Mouse (Mus musculus): ENCODE results near the gene Scap. TPM values are rescaled to one million over a fixed set of nuclear protein-coding genes. Genes with fewer than 3 reads are reported as not detected.
A peak's percentile ranks its signal among the peaks of the same experiment; 100 is the strongest.
"Not testable (repeated sequence)": the region's sequence is repeated elsewhere in the genome, so short reads cannot be mapped to it uniquely, and the experiment has no call there.

Gene Scap
- total and polyA plus RNA-seq, 3 experiments: 17.5 to 33.1 (median 28.0) TPM

DNA sequence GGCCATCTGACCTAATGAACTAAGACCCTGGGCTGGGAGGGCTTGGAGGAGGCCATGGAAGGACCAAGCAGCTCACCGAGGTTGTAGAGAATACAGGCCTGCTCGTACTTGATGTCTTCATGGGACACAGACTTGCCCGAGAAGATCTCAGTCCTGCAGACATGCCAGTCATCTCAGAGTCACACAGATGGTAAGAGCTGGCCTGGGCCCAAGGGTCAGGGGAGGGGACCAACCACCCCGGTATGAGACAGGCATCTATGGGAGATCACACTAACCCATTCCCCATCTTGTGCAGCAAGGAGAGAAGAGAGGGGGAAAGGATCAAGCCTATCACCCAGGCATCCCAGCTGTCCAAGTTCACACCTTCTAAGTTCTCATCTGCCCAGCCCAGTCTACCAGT, 60.2 kb downstream of the Scap start:
- Histone ChIP-seq H3K4me3 (no peak overlapping the region), H3K79me2 (replicated peaks; ENCODE audit: control insufficient read depth, insufficient read depth, low read length) (no peaks in the 10 kb centered on the region), H3K27me3 (ENCODE audit: control insufficient read depth, insufficient read depth, low read length) (no peaks in the 10 kb centered on the region), H3K4me1 (ENCODE audit: control insufficient read depth, insufficient read depth, low read length) (no peaks in the 10 kb centered on the region), H3K36me3 (ENCODE audit: control insufficient read depth, insufficient read depth, low read length) (no peaks in the 10 kb centered on the region), H3K9ac (ENCODE audit: low read depth, low read length) (no peak overlapping the region), H3K27ac (no peak overlapping the region)
- WGBS: 78% methylated on average over 4 of the region's 4 CpGs
- no peak for DNase-seq
- TF ChIP-seq POLR2A (IDR thresholded peaks at IDR 0.05; ENCODE audit: insufficient read depth, low read depth, low read length) (no peak), EP300 (IDR thresholded peaks at IDR 0.05; ENCODE audit: insufficient read depth, low read depth, low read length) (no peak), CTCF (IDR thresholded peaks at IDR 0.05) (no peak)
- intact Hi-C loops (cut with DNase I): no loop called here

GRCm38 (mm10) chr9:110400650-110401049, 67.6 kb downstream of the Scap start:
- TF ChIP-seq EP300 (IDR thresholded peaks at IDR 0.05; ENCODE audit: insufficient read depth, low read depth, low read length): peak; percentile 62; the same call in 1 of the 2 replicates
- no peak for TF ChIP-seq CTCF (IDR thresholded peaks at IDR 0.05)
- no peaks in the 10 kb centered on the region for H3K36me3 ChIP-seq (ENCODE audit: control insufficient read depth, insufficient read depth, low read length)
- no peaks in the 10 kb centered on the region; the same call in 1 of the 2 replicates for H3K4me1 ChIP-seq (ENCODE audit: control insufficient read depth, insufficient read depth, low read length)
- H3K79me2 ChIP-seq (replicated peaks; ENCODE audit: control insufficient read depth, insufficient read depth, low read length): no peaks in the 10 kb centered on the region; the same call in 1 of the 2 replicates
- intact Hi-C loops (cut with DNase I): loop anchor here (10.0 kb wide), 1 partner anchor 874 kb away; the partner anchor contains the start of genes Epm2aip1 and Mlh1
- DNase-seq: peak; percentile 71 to 72
- H3K27me3 ChIP-seq (ENCODE audit: control insufficient read depth, insufficient read depth, low read length): no peaks in the 10 kb centered on the region
- 67% methylated on average over 5 of the region's 5 CpGs for WGBS
- no peak overlapping the region for H3K4me3 ChIP-seq
- no peak overlapping the region for H3K9ac ChIP-seq (ENCODE audit: low read depth, low read length)
- H3K27ac ChIP-seq: no peak overlapping the region

DNA sequence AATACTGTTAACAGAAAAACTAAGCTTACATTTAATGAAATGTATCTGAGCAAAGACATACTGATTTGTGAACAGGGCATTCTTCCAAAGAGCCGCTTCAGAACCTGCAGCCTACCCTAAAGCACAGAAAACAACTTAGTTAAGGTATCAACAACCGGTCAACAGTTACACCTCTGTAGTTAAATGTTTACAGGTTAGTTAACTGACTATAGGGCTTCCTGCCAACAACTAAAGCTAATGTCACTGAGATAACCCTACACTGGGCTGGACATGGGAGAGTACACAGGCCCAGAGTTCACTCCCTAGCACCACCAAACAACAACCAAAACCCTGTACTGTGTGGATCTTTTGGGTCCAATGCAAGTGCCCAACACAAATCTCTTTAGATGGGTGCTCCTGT, 69.6 kb downstream of the Scap start:
- WGBS: 95% methylated on average over 2 of the region's 2 CpGs
- H3K79me2 ChIP-seq (replicated peaks; ENCODE audit: control insufficient read depth, insufficient read depth, low read length): peaks cover 2% of the 10 kb centered on the region
- TF ChIP-seq CTCF (IDR thresholded peaks at IDR 0.05) (no peak), EP300 (IDR thresholded peaks at IDR 0.05; ENCODE audit: insufficient read depth, low read depth, low read length) (no peak), POLR2A (IDR thresholded peaks at IDR 0.05; ENCODE audit: insufficient read depth, low read depth, low read length) (no peak)
- H3K36me3 ChIP-seq (ENCODE audit: control insufficient read depth, insufficient read depth, low read length): no peaks in the 10 kb centered on the region
- H3K27me3 ChIP-seq (ENCODE audit: control insufficient read depth, insufficient read depth, low read length): no peaks in the 10 kb centered on the region
- intact Hi-C loops (cut with DNase I): loop anchor here (10.0 kb wide), 1 partner anchor 872 kb away; the partner anchor contains the start of genes Epm2aip1 and Mlh1
- DNase-seq: no peak
- H3K27ac ChIP-seq: no peak overlapping the region
- no peak overlapping the region for H3K9ac ChIP-seq (ENCODE audit: low read depth, low read length)
- H3K4me3 ChIP-seq: no peak overlapping the region
- peaks cover 2% of the 10 kb centered on the region for H3K4me1 ChIP-seq (ENCODE audit: control insufficient read depth, insufficient read depth, low read length)

GRCm38 (mm10) chr9:110403240-110403639, 70.2 kb downstream of the Scap start:
- intact Hi-C loops (cut with DNase I): loop anchor here (10.0 kb wide), 1 partner anchor 872 kb away; the partner anchor contains the start of genes Epm2aip1 and Mlh1
- H3K36me3 ChIP-seq (ENCODE audit: control insufficient read depth, insufficient read depth, low read length); H3K27me3 ChIP-seq (ENCODE audit: control insufficient read depth, insufficient read depth, low read length); H3K79me2 ChIP-seq (replicated peaks; ENCODE audit: control insufficient read depth, insufficient read depth, low read length); H3K4me1 ChIP-seq (ENCODE audit: control insufficient read depth, insufficient read depth, low read length); H3K9ac ChIP-seq (ENCODE audit: low read depth, low read length); H3K4me3 ChIP-seq; DNase-seq; H3K27ac ChIP-seq: not testable (repeated sequence)
- TF ChIP-seq CTCF (IDR thresholded peaks at IDR 0.05): 0 out of 2 replicates have a peak, but pooled peaks have one; percentile 12
- 91% methylated on average over 4 of the region's 4 CpGs for whole genome bisulfite sequencing

DNA sequence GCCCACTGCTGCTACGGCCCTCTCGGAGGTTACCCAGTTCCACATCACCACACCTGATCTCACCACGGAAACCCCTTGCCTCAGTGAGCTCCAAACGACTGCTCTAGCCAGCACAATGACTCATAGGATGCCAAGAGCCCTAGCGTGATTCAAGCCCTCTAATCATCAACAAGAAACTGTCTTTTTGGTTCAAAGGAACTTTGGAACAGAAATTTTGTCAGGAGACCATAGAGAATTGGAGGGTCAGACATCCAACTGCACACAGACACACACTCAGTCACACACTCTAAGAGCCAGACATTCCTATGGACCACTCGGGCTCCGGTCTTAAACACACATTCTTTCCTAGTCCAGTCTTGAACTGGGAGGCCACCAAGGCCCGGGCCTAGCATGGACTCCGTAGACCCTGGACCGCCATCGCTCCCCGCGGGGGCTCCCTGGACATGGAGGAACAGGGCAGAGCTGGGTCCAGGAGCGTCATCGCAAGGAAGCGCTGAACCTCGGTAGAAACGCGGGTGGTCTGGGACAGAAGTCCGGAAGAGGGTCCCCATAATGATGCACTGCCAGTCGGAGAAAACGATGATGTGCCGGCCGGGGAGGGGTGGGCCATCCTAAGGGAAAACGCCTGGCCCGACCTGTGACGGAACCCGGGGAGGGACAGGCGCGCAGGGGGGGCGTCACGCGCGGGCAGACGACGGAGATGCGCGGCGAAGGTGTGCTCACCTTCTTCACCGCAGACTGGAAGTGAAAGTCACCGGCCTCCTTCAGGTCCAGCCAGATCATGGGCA, 74.4 kb downstream of the Scap start:
- TF ChIP-seq EP300 (IDR thresholded peaks at IDR 0.05; ENCODE audit: insufficient read depth, low read depth, low read length) (no peak), POLR2A (IDR thresholded peaks at IDR 0.05; ENCODE audit: insufficient read depth, low read depth, low read length) (no peak), CTCF (IDR thresholded peaks at IDR 0.05) (no peak)
- Histone ChIP-seq H3K27ac (peak overlapping the region; percentile 93), H3K4me3 (peak overlapping the region; percentile 82), H3K79me2 (replicated peaks; ENCODE audit: control insufficient read depth, insufficient read depth, low read length) (peaks cover 2% of the 10 kb centered on the region), H3K36me3 (ENCODE audit: control insufficient read depth, insufficient read depth, low read length) (no peaks in the 10 kb centered on the region), H3K4me1 (ENCODE audit: control insufficient read depth, insufficient read depth, low read length) (peaks cover 2% of the 10 kb centered on the region), H3K9ac (ENCODE audit: low read depth, low read length) (peak overlapping the region; percentile 73), H3K27me3 (ENCODE audit: control insufficient read depth, insufficient read depth, low read length) (no peaks in the 10 kb centered on the region)
- DNase-seq: no peak
- under 1% methylated on average over 41 of the region's 41 CpGs for WGBS
- intact Hi-C loops (cut with DNase I): loop anchor here (5.0 to 10.0 kb wide), 2 partner anchors 75 to 867 kb away; partner anchors contain the start of genes Epm2aip1, Mlh1 and Scap

Measured in heart, adult 2 months (tissue).